Mouse (Mus musculus): ENCODE results near the gene Sympk. TPM values are rescaled to one million over a fixed set of nuclear protein-coding genes. Genes with fewer than 3 reads are reported as not detected.

The Sympk gene
- polyA plus RNA-seq (2014; fragmentation: Illumina TruSeq; extraction: RNeasy Lipid Tissue Mini Kit (QIAGEN cat#74804)) = 5.5 TPM

GRCm38 (mm10) chr7:19024096-19024506 lies at the start of gene Sympk:
Sympk (plus strand) TSS chr7:19024377.

GRCm38 (mm10) chr7:18987100-18987499 lies 37.1 kb upstream of the Sympk start, which contains the start of gene Nanos2:
Nanos2 (plus strand) TSS chr7:18987400.

GRCm38 (mm10) chr7:18990601-18991295 lies 33.4 kb upstream of the Sympk start, which contains the start of gene Mypop:
Mypop (plus strand) TSS chr7:18991245.

GRCm38 (mm10) chr7:19003902-19004630 lies 20.1 kb upstream of the Sympk start, which contains the start of gene Irf2bp1:
Irf2bp1 (plus strand) TSS chr7:19004044.

GRCm38 (mm10) chr7:19023357-19023814 lies 791 bp upstream of the Sympk start, which contains the start of gene Foxa3:
Foxa3 (minus strand) TSS chr7:19023538.

GRCm38 (mm10) chr7:19054047-19054776 lies 30.0 kb downstream of the Sympk start, which contains the start of gene Rsph6a:
Rsph6a (plus strand) TSS chr7:19054690.

GRCm38 (mm10) chr7:19075723-19076585 lies 51.8 kb downstream of the Sympk start, which contains the start of gene Dmwd:
Dmwd (plus strand) TSS chr7:19076227.

GRCm38 (mm10) chr7:19083701-19084100 lies 59.5 kb downstream of the Sympk start, which contains the start of gene Dmpk:
Dmpk (plus strand) TSS chr7:19083849.

GRCm38 (mm10) chr7:19094471-19094825 lies 70.3 kb downstream of the Sympk start, which contains the start of gene Six5:
Six5 (plus strand) TSS chr7:19094594.

Other genes starting within 250 kb of the Sympk start
- not detected for gene Psg19, start 225.9 kb upstream of the Sympk start, polyA plus RNA-seq (2014; fragmentation: Illumina TruSeq; extraction: RNeasy Lipid Tissue Mini Kit (QIAGEN cat#74804))
- gene Psg17, start 202.8 kb upstream of the Sympk start, polyA plus RNA-seq (2014; fragmentation: Illumina TruSeq; extraction: RNeasy Lipid Tissue Mini Kit (QIAGEN cat#74804)) = 0.43 TPM
- gene Mill2, start 184.4 kb upstream of the Sympk start, polyA plus RNA-seq (2014; fragmentation: Illumina TruSeq; extraction: RNeasy Lipid Tissue Mini Kit (QIAGEN cat#74804)) = 9.1 TPM
- gene Pglyrp1, start 153.0 kb upstream of the Sympk start, polyA plus RNA-seq (2014; fragmentation: Illumina TruSeq; extraction: RNeasy Lipid Tissue Mini Kit (QIAGEN cat#74804)) = not detected
- gene Ccdc61, start 114.0 kb upstream of the Sympk start, polyA plus RNA-seq (2014; fragmentation: Illumina TruSeq; extraction: RNeasy Lipid Tissue Mini Kit (QIAGEN cat#74804)) = 2.3 TPM
- 0.34 TPM for gene Nova2, start 98.5 kb upstream of the Sympk start, polyA plus RNA-seq (2014; fragmentation: Illumina TruSeq; extraction: RNeasy Lipid Tissue Mini Kit (QIAGEN cat#74804))
- 0.48 TPM for gene Nanos2, start 37.0 kb upstream of the Sympk start, polyA plus RNA-seq (2014; fragmentation: Illumina TruSeq; extraction: RNeasy Lipid Tissue Mini Kit (QIAGEN cat#74804))
- gene Mypop, start 33.1 kb upstream of the Sympk start, polyA plus RNA-seq (2014; fragmentation: Illumina TruSeq; extraction: RNeasy Lipid Tissue Mini Kit (QIAGEN cat#74804)) = 0.46 TPM
- gene Irf2bp1, start 20.3 kb upstream of the Sympk start, polyA plus RNA-seq (2014; fragmentation: Illumina TruSeq; extraction: RNeasy Lipid Tissue Mini Kit (QIAGEN cat#74804)) = 1.9 TPM
- gene Foxa3, start 839 bp upstream of the Sympk start, polyA plus RNA-seq (2014; fragmentation: Illumina TruSeq; extraction: RNeasy Lipid Tissue Mini Kit (QIAGEN cat#74804)) = 1.7 TPM
- gene Rsph6a, start 30.3 kb downstream of the Sympk start, polyA plus RNA-seq (2014; fragmentation: Illumina TruSeq; extraction: RNeasy Lipid Tissue Mini Kit (QIAGEN cat#74804)) = not detected
- 0.23 TPM for gene Dmwd, start 51.9 kb downstream of the Sympk start, polyA plus RNA-seq (2014; fragmentation: Illumina TruSeq; extraction: RNeasy Lipid Tissue Mini Kit (QIAGEN cat#74804))
- gene Dmpk, start 59.5 kb downstream of the Sympk start, polyA plus RNA-seq (2014; fragmentation: Illumina TruSeq; extraction: RNeasy Lipid Tissue Mini Kit (QIAGEN cat#74804)) = 5.7 TPM
- 1.9 TPM for gene Six5, start 70.2 kb downstream of the Sympk start, polyA plus RNA-seq (2014; fragmentation: Illumina TruSeq; extraction: RNeasy Lipid Tissue Mini Kit (QIAGEN cat#74804))
- gene Gm4969, start 94.0 kb downstream of the Sympk start, polyA plus RNA-seq (2014; fragmentation: Illumina TruSeq; extraction: RNeasy Lipid Tissue Mini Kit (QIAGEN cat#74804)) = not detected
- 1.3 TPM for gene Fbxo46, start 95.5 kb downstream of the Sympk start, polyA plus RNA-seq (2014; fragmentation: Illumina TruSeq; extraction: RNeasy Lipid Tissue Mini Kit (QIAGEN cat#74804))
- gene Qpctl, start 124.9 kb downstream of the Sympk start, polyA plus RNA-seq (2014; fragmentation: Illumina TruSeq; extraction: RNeasy Lipid Tissue Mini Kit (QIAGEN cat#74804)) = 9.1 TPM
- gene Snrpd2, start 125.3 kb downstream of the Sympk start, polyA plus RNA-seq (2014; fragmentation: Illumina TruSeq; extraction: RNeasy Lipid Tissue Mini Kit (QIAGEN cat#74804)) = 1.4 TPM
- gene Gipr, start 141.8 kb downstream of the Sympk start, polyA plus RNA-seq (2014; fragmentation: Illumina TruSeq; extraction: RNeasy Lipid Tissue Mini Kit (QIAGEN cat#74804)) = not detected
- not detected for gene Eml2, start 152.0 kb downstream of the Sympk start, polyA plus RNA-seq (2014; fragmentation: Illumina TruSeq; extraction: RNeasy Lipid Tissue Mini Kit (QIAGEN cat#74804))
- 1.4 TPM for gene Gpr4, start 188.2 kb downstream of the Sympk start, polyA plus RNA-seq (2014; fragmentation: Illumina TruSeq; extraction: RNeasy Lipid Tissue Mini Kit (QIAGEN cat#74804))
- 9.0 TPM for gene Opa3, start 204.0 kb downstream of the Sympk start, polyA plus RNA-seq (2014; fragmentation: Illumina TruSeq; extraction: RNeasy Lipid Tissue Mini Kit (QIAGEN cat#74804))
- gene Vasp, start 247.4 kb downstream of the Sympk start, polyA plus RNA-seq (2014; fragmentation: Illumina TruSeq; extraction: RNeasy Lipid Tissue Mini Kit (QIAGEN cat#74804)) = 16.5 TPM